Mouse (Mus musculus): Measurements from ENCODE around the gene E330017A01Rik. TPM values are rescaled to one million over a fixed set of nuclear protein-coding genes. Genes with fewer than 3 reads are reported as not detected.

The E330017A01Rik gene
- polyA plus RNA-seq, 1 experiment from 2014 or later = not detected

GRCm38 (mm10) chr16:58612969-58613368 is 25.6 kb downstream of the E330017A01Rik start:
- Histone ChIP-seq H3K9me3 (no peaks in the 10 kb centered on the region), H3K4me1 (no peaks in the 10 kb centered on the region), H3K27me3 (ENCODE audit: poor library complexity, severe bottlenecking) (no peaks in the 10 kb centered on the region), H3K27ac (no peak overlapping the region), H3K36me3 (replicated peaks) (no peaks in the 10 kb centered on the region), H3K4me3 (no peak overlapping the region)
- 85% methylated on average over 3 of the region's 3 CpGs for WGBS
- no peak for DNase-seq (ENCODE audit: extremely low spot score, low spot score)

GRCm38 (mm10) chr16:58607101-58607500 is 31.4 kb downstream of the E330017A01Rik start:
- no peaks in the 10 kb centered on the region for H3K36me3 ChIP-seq (replicated peaks)
- H3K27ac ChIP-seq = no peak overlapping the region
- WGBS = 79% methylated on average over 5 of the region's 5 CpGs
- no peak overlapping the region for H3K4me3 ChIP-seq
- DNase-seq (ENCODE audit: extremely low spot score, low spot score) = no peak
- H3K4me1 ChIP-seq = no peaks in the 10 kb centered on the region
- no peaks in the 10 kb centered on the region for H3K9me3 ChIP-seq
- no peaks in the 10 kb centered on the region for H3K27me3 ChIP-seq (ENCODE audit: poor library complexity, severe bottlenecking)

GRCm38 (mm10) chr16:58604680-58605079 is 33.9 kb downstream of the E330017A01Rik start:
- Histone ChIP-seq H3K4me1 (no peaks in the 10 kb centered on the region), H3K36me3 (replicated peaks) (no peaks in the 10 kb centered on the region), H3K4me3 (no peak overlapping the region), H3K27ac (no peak overlapping the region), H3K27me3 (ENCODE audit: poor library complexity, severe bottlenecking) (no peaks in the 10 kb centered on the region), H3K9me3 (no peaks in the 10 kb centered on the region)
- no peak for DNase-seq (ENCODE audit: extremely low spot score, low spot score)

- DNase-seq (ENCODE audit: extremely low spot score, low spot score) = no peak
- no peaks in the 10 kb centered on the region for H3K27me3 ChIP-seq (ENCODE audit: poor library complexity, severe bottlenecking)
- WGBS = 86% methylated on average over 2 of the region's 2 CpGs
Measured at GRCm38 (mm10) chr16:58603831-58604230, 34.7 kb downstream of the E330017A01Rik start.

GRCm38 (mm10) chr16:58600846-58601245 is 37.7 kb downstream of the E330017A01Rik start:
- H3K9me3 ChIP-seq = no peaks in the 10 kb centered on the region
- DNase-seq (ENCODE audit: extremely low spot score, low spot score) = no peak
- WGBS = 93% methylated on average over 6 of the region's 6 CpGs

More at GRCm38 (mm10) chr16:58603831-58604230, 34.7 kb downstream of the E330017A01Rik start:
- no peak overlapping the region for H3K4me3 ChIP-seq
- H3K36me3 ChIP-seq (replicated peaks) = no peaks in the 10 kb centered on the region
- H3K27ac ChIP-seq = no peak overlapping the region
- no peaks in the 10 kb centered on the region for H3K9me3 ChIP-seq
- H3K4me1 ChIP-seq = no peaks in the 10 kb centered on the region

GRCm38 (mm10) chr16:58591299-58591698 is 47.2 kb downstream of the E330017A01Rik start:
- DNase-seq (ENCODE audit: extremely low spot score, low spot score) = no peak
- no peaks in the 10 kb centered on the region; the same call in 1 of the 2 replicates for H3K9me3 ChIP-seq
- 84% methylated on average over 3 of the region's 3 CpGs for WGBS
- no peak overlapping the region for H3K27ac ChIP-seq
- H3K27me3 ChIP-seq (ENCODE audit: poor library complexity, severe bottlenecking) = no peaks in the 10 kb centered on the region
- H3K36me3 ChIP-seq (replicated peaks) = no peaks in the 10 kb centered on the region
- no peak overlapping the region for H3K4me3 ChIP-seq
- H3K4me1 ChIP-seq = no peaks in the 10 kb centered on the region

More at GRCm38 (mm10) chr16:58600846-58601245, 37.7 kb downstream of the E330017A01Rik start:
- no peak overlapping the region for H3K27ac ChIP-seq
- no peaks in the 10 kb centered on the region for H3K36me3 ChIP-seq (replicated peaks)
- no peaks in the 10 kb centered on the region for H3K4me1 ChIP-seq
- H3K27me3 ChIP-seq (ENCODE audit: poor library complexity, severe bottlenecking) = no peaks in the 10 kb centered on the region
- no peak overlapping the region for H3K4me3 ChIP-seq

- no peaks in the 10 kb centered on the region for H3K36me3 ChIP-seq (replicated peaks)
- no peak overlapping the region for H3K4me3 ChIP-seq
- no peaks in the 10 kb centered on the region for H3K4me1 ChIP-seq
- no peak for DNase-seq (ENCODE audit: extremely low spot score, low spot score)
- no peak overlapping the region for H3K27ac ChIP-seq
- no peaks in the 10 kb centered on the region; the same call in 1 of the 2 replicates for H3K9me3 ChIP-seq
- no peaks in the 10 kb centered on the region for H3K27me3 ChIP-seq (ENCODE audit: poor library complexity, severe bottlenecking)
Measured at GRCm38 (mm10) chr16:58589444-58589843, 49.1 kb downstream of the E330017A01Rik start.

Other genes with a start within 250 kb of the E330017A01Rik start
- gene Dcbld2, start 230.3 kb downstream of the E330017A01Rik start, polyA plus RNA-seq (2016; fragmentation: Nextera tagmentation; extraction: Ambion mirVana) = 7.4 and 8.5 TPM in 2 replicates
- 9.3 and 10.6 TPM in 2 replicates for gene St3gal6, start 114.5 kb downstream of the E330017A01Rik start, polyA plus RNA-seq (2016; fragmentation: Nextera tagmentation; extraction: Ambion mirVana)
- not detected in 2 replicates for gene Gm813, start 21.8 kb downstream of the E330017A01Rik start, polyA plus RNA-seq (2016; fragmentation: Nextera tagmentation; extraction: Ambion mirVana)
- gene Cpox, start 31.6 kb upstream of the E330017A01Rik start, polyA plus RNA-seq (2016; fragmentation: Nextera tagmentation; extraction: Ambion mirVana) = 25.6 and 30.4 TPM in 2 replicates
- gene Gpr15, start 80.3 kb upstream of the E330017A01Rik start, polyA plus RNA-seq (2016; fragmentation: Nextera tagmentation; extraction: Ambion mirVana) = not detected in 2 replicates
- 91.0 and 106 TPM in 2 replicates for gene Cldnd1, start 89.2 kb upstream of the E330017A01Rik start, polyA plus RNA-seq (2016; fragmentation: Nextera tagmentation; extraction: Ambion mirVana)
- not detected in 2 replicates for gene Olfr172, start 124.4 kb upstream of the E330017A01Rik start, polyA plus RNA-seq (2016; fragmentation: Nextera tagmentation; extraction: Ambion mirVana)
- gene Olfr173, start 161.5 kb upstream of the E330017A01Rik start, polyA plus RNA-seq (2016; fragmentation: Nextera tagmentation; extraction: Ambion mirVana) = not detected in 2 replicates
- gene Olfr175-ps1, start 188.0 kb upstream of the E330017A01Rik start, polyA plus RNA-seq (2016; fragmentation: Nextera tagmentation; extraction: Ambion mirVana) = not detected in 2 replicates
- gene Olfr177, start 236.0 kb upstream of the E330017A01Rik start, polyA plus RNA-seq (2016; fragmentation: Nextera tagmentation; extraction: Ambion mirVana) = not detected in 2 replicates

Measured in forebrain, embryonic 10.5 days (tissue).